27 mouse cellular contexts compared by ENCODE assay signal in genomic region chr5:136704151-136704550, GRCm38 (mm10). TPM values are rescaled to one million over a fixed set of nuclear protein-coding genes. Genes with fewer than 3 reads are reported as not detected.
DNase-seq lines count a peak whose midpoint lies in the region; ATAC-seq and TF ChIP-seq lines count a peak whose summit lies in the region.
"Had no signal": no experiment of that assay in that cellular context is flagged by ENCODE, and none has a peak within 500 bp of the region (broad histone marks: within the 10 kb centered on the region; RNA-seq: fewer than 3 reads in every experiment).

No protein-coding gene starts in this region.

- H3K79me2 ChIP-seq in heart, adult 2 months (replicated peaks; ENCODE audit: control insufficient read depth, insufficient read depth, low read length), result no peaks in the 10 kb centered on the region

- DNase-seq in heart, adult 2 months, result no peak
- no peak for DNase-seq in stomach, postnatal 0 days (ENCODE audit: low spot score)
- DNase-seq in kidney, postnatal 0 days (ENCODE audit: low spot score), result peak; percentile 53
- no peak for DNase-seq in spleen, postnatal 10 days (ENCODE audit: low spot score in 2 of 2)

- 85% methylated on average over 8 of the region's 8 CpGs for WGBS in heart, embryonic 16.5 days
- WGBS in heart, adult 2 months, result 79% methylated on average over 8 of the region's 8 CpGs
- WGBS in stomach, embryonic 16.5 days, result 72% methylated on average over 8 of the region's 8 CpGs
- 69% methylated on average over 8 of the region's 8 CpGs for WGBS in stomach, postnatal 0 days
- 66% methylated on average over 8 of the region's 8 CpGs for WGBS in kidney, postnatal 0 days
- WGBS in olfactory bulb, adult 2 months, result 70% methylated on average over 8 of the region's 8 CpGs

- TF ChIP-seq CTCF in heart, adult 2 months (IDR thresholded peaks at IDR 0.05), result no peak
- TF ChIP-seq CTCF in stomach, postnatal 0 days (IDR thresholded peaks at IDR 0.05; ENCODE audit: low read depth), result no peak
- TF ChIP-seq CTCF in kidney, postnatal 0 days (IDR thresholded peaks at IDR 0.05; ENCODE audit: low read depth), result no peak
- 0 out of 2 replicates have a peak, but pooled peaks have one; percentile 3 for TF ChIP-seq CTCF in olfactory bulb, adult 2 months (IDR thresholded peaks at IDR 0.05; ENCODE audit: insufficient read depth, low read depth, low read length)

- TF ChIP-seq POLR2A in heart, adult 2 months (IDR thresholded peaks at IDR 0.05; ENCODE audit: insufficient read depth, low read depth, low read length), result no peak
- no peak for TF ChIP-seq POLR2A in olfactory bulb, adult 2 months (IDR thresholded peaks at IDR 0.05; ENCODE audit: insufficient read depth, low read depth, low read length)

- H3K36me3 ChIP-seq in heart, embryonic 16.5 days (ENCODE audit: control insufficient read depth, insufficient read depth), result no peaks in the 10 kb centered on the region
- H3K36me3 ChIP-seq in heart, adult 2 months (ENCODE audit: control insufficient read depth, insufficient read depth, low read length), result no peaks in the 10 kb centered on the region
- H3K36me3 ChIP-seq in stomach, embryonic 16.5 days (ENCODE audit: control insufficient read depth, insufficient read depth, low read length), result no peaks in the 10 kb centered on the region
- no peaks in the 10 kb centered on the region for H3K36me3 ChIP-seq in stomach, postnatal 0 days (ENCODE audit: control insufficient read depth, insufficient read depth, low read length)
- H3K36me3 ChIP-seq in kidney, postnatal 0 days (ENCODE audit: insufficient read depth, low read length), result no peaks in the 10 kb centered on the region
- H3K36me3 ChIP-seq: forebrain, embryonic 10.5 days; heart, embryonic 13.5 days; hindbrain, embryonic 12.5 days; lung, embryonic 15.5 days; midbrain, embryonic 13.5 days had no signal

- no peaks in the 10 kb centered on the region for H3K27me3 ChIP-seq in heart, embryonic 16.5 days (ENCODE audit: control insufficient read depth, insufficient read depth, low read length)
- H3K27me3 ChIP-seq in heart, adult 2 months (ENCODE audit: control insufficient read depth, insufficient read depth, low read length), result no peaks in the 10 kb centered on the region
- H3K27me3 ChIP-seq in stomach, embryonic 16.5 days (ENCODE audit: control insufficient read depth, insufficient read depth, low read length), result no peaks in the 10 kb centered on the region
- H3K27me3 ChIP-seq in stomach, postnatal 0 days (ENCODE audit: control insufficient read depth, insufficient read depth, low read length), result no peaks in the 10 kb centered on the region
- H3K27me3 ChIP-seq in kidney, postnatal 0 days (ENCODE audit: insufficient read depth, low read length), result no peaks in the 10 kb centered on the region
- H3K27me3 ChIP-seq: hindbrain, embryonic 12.5 days; lung, embryonic 15.5 days; midbrain, embryonic 13.5 days had no signal

- no peak overlapping the region for H3K4me3 ChIP-seq in heart, embryonic 16.5 days (ENCODE audit: low read length)
- no peak overlapping the region for H3K4me3 ChIP-seq in heart, adult 2 months
- no peak overlapping the region for H3K4me3 ChIP-seq in stomach, embryonic 16.5 days (replicated peaks; ENCODE audit: low read length)
- H3K4me3 ChIP-seq in stomach, postnatal 0 days (ENCODE audit: low read depth, low read length), result no peak overlapping the region
- H3K4me3 ChIP-seq in kidney, postnatal 0 days (replicated peaks; ENCODE audit: low read depth, low read length), result no peak overlapping the region
- no peak overlapping the region for H3K4me3 ChIP-seq in olfactory bulb, adult 2 months (ENCODE audit: insufficient read depth, low read depth, low read length)
- H3K4me3 ChIP-seq: forebrain, embryonic 10.5 days; heart, embryonic 13.5 days; hindbrain, embryonic 12.5 days; lung, embryonic 15.5 days; megakaryocyte, embryonic 14.5 days; midbrain, embryonic 13.5 days had no signal

- peaks cover 3% of the 10 kb centered on the region; the same call in 1 of the 2 replicates for H3K9me3 ChIP-seq in heart, embryonic 16.5 days (replicated peaks; ENCODE audit: control insufficient read depth, low read length)
- peaks cover 4% of the 10 kb centered on the region; the same call in 1 of the 2 replicates for H3K9me3 ChIP-seq in stomach, embryonic 16.5 days (replicated peaks; ENCODE audit: control insufficient read depth, low read length)
- H3K9me3 ChIP-seq in stomach, postnatal 0 days (ENCODE audit: control insufficient read depth, low read length), result no peaks in the 10 kb centered on the region
- no peaks in the 10 kb centered on the region for H3K9me3 ChIP-seq in kidney, postnatal 0 days (replicated peaks; ENCODE audit: low read length)
- H3K9me3 ChIP-seq: lung, embryonic 15.5 days; midbrain, embryonic 13.5 days had no signal

- H3K4me1 ChIP-seq in heart, embryonic 16.5 days (ENCODE audit: control insufficient read depth, insufficient read depth, low read length), result no peaks in the 10 kb centered on the region
- H3K4me1 ChIP-seq in heart, adult 2 months (ENCODE audit: control insufficient read depth, insufficient read depth, low read length), result no peaks in the 10 kb centered on the region
- H3K4me1 ChIP-seq in stomach, embryonic 16.5 days (ENCODE audit: control insufficient read depth, insufficient read depth, low read length), result peaks cover 3% of the 10 kb centered on the region; the same call in 1 of the 2 replicates
- no peaks in the 10 kb centered on the region for H3K4me1 ChIP-seq in stomach, postnatal 0 days (replicated peaks; ENCODE audit: control insufficient read depth, insufficient read depth)
- no peaks in the 10 kb centered on the region for H3K4me1 ChIP-seq in kidney, postnatal 0 days (replicated peaks; ENCODE audit: insufficient read depth, low read length)
- H3K4me1 ChIP-seq in olfactory bulb, adult 2 months (ENCODE audit: control insufficient read depth, insufficient read depth, low read length), result no peaks in the 10 kb centered on the region
- H3K4me1 ChIP-seq: forebrain, embryonic 10.5 days; heart, embryonic 13.5 days; midbrain, embryonic 13.5 days had no signal

- no peak for TF ChIP-seq EP300 in heart, adult 2 months (IDR thresholded peaks at IDR 0.05; ENCODE audit: insufficient read depth, low read depth, low read length)
- no peak for TF ChIP-seq EP300 in stomach, postnatal 0 days (optimal IDR thresholded peaks at IDR 0.05)

- no peak overlapping the region for H3K9ac ChIP-seq in heart, embryonic 16.5 days (ENCODE audit: low read length)
- no peak overlapping the region for H3K9ac ChIP-seq in heart, adult 2 months (ENCODE audit: low read depth, low read length)
- H3K9ac ChIP-seq in stomach, embryonic 16.5 days (ENCODE audit: low read length), result no peak overlapping the region
- H3K9ac ChIP-seq in stomach, postnatal 0 days (ENCODE audit: low read length), result no peak overlapping the region
- no peak overlapping the region for H3K9ac ChIP-seq in kidney, postnatal 0 days (ENCODE audit: low read depth, low read length)
- H3K9ac ChIP-seq: forebrain, postnatal 0 days; heart, embryonic 13.5 days; hindbrain, embryonic 12.5 days; liver, embryonic 14.5 days; lung, embryonic 15.5 days; midbrain, embryonic 13.5 days had no signal

- H3K27ac ChIP-seq in heart, embryonic 16.5 days (ENCODE audit: low read length), result no peak overlapping the region
- no peak overlapping the region for H3K27ac ChIP-seq in heart, adult 2 months
- no peak overlapping the region for H3K27ac ChIP-seq in stomach, embryonic 16.5 days (ENCODE audit: low read length)
- no peak overlapping the region for H3K27ac ChIP-seq in stomach, postnatal 0 days (replicated peaks)
- H3K27ac ChIP-seq in kidney, postnatal 0 days, result no peak overlapping the region
- H3K27ac ChIP-seq in olfactory bulb, adult 2 months (ENCODE audit: insufficient read depth, low read depth, low read length), result no peak overlapping the region
- H3K27ac ChIP-seq: forebrain, embryonic 10.5 days; heart, embryonic 13.5 days; hindbrain, embryonic 12.5 days; liver, embryonic 14.5 days; lung, embryonic 15.5 days; midbrain, embryonic 13.5 days had no signal

- no peak overlapping the region for H3K4me2 ChIP-seq in heart, embryonic 16.5 days (ENCODE audit: low read depth, low read length)
- H3K4me2 ChIP-seq in stomach, embryonic 16.5 days (ENCODE audit: low read depth, low read length), result no peak overlapping the region
- H3K4me2 ChIP-seq in stomach, postnatal 0 days (replicated peaks; ENCODE audit: low read depth), result no peak overlapping the region
- no peak overlapping the region for H3K4me2 ChIP-seq in kidney, postnatal 0 days (ENCODE audit: low read length)
- H3K4me2 ChIP-seq: heart, embryonic 13.5 days; hindbrain, embryonic 12.5 days; lung, embryonic 15.5 days; midbrain, embryonic 13.5 days had no signal

- intact Hi-C loops in heart, adult 2 months (cut with DNase I), result no loop called here

- ATAC-seq in heart, embryonic 16.5 days (replicated peaks; ENCODE audit: extremely low read depth, insufficient read depth, low FRiP score), result peak; percentile 31; the same call in 1 of the 2 replicates
- 0 out of 2 replicates have a peak, but pooled peaks have one; percentile 16 for ATAC-seq in stomach, embryonic 16.5 days (ENCODE audit: insufficient read depth, low FRiP score)
- ATAC-seq in stomach, postnatal 0 days (ENCODE audit: low FRiP score, low TSS enrichment), result no peak
- no peak for ATAC-seq in kidney, postnatal 0 days (replicated peaks; ENCODE audit: low FRiP score, low read depth)
- ATAC-seq: forebrain, postnatal 0 days; midbrain, embryonic 13.5 days had no signal

RNA-seq across cellular contexts. Expression of gene Myl10, which starts 11.2 kb away (rescaled TPM):
- polyA plus RNA-seq in heart, embryonic 16.5 days (2015; fragmentation: Nextera tagmentation; extraction: Ambion mirVana), result 2.6 and 5.1 TPM in 2 replicates
- not detected for total RNA-seq in heart, adult 2 months (2021)
- polyA plus RNA-seq in heart, adult 2 months (2012; rRNA removed), result not detected in 2 replicates
- 0.36 TPM in 1 of 2 replicates, not detected in the other for polyA plus RNA-seq in stomach, embryonic 16.5 days (2015; fragmentation: Nextera tagmentation; extraction: Ambion mirVana)
- not detected in 2 replicates for polyA plus RNA-seq in stomach, postnatal 0 days (2015; fragmentation: Nextera tagmentation; extraction: Ambion mirVana)
- not detected in 2 replicates for polyA plus RNA-seq in kidney, postnatal 0 days (2015; fragmentation: Nextera tagmentation; extraction: Ambion mirVana)
- not detected in 2 replicates for polyA plus RNA-seq in olfactory bulb, adult 2 months (2012; ENCODE audit: insufficient read depth, insufficient read length, low replicate concordance, missing spikeins)
- total RNA-seq: adrenal gland, postnatal 14 days; forebrain, postnatal 0 days; heart, adult 18-20 months; heart, postnatal 25 days; left cerebral cortex, adult 18-20 months; left cerebral cortex, postnatal 25 days; monocyte, adult 5-6 weeks; neutrophil, adult 5-6 weeks had no signal
- polyA plus RNA-seq: cerebellum, adult 2 months; forebrain, embryonic 10.5 days; forebrain, postnatal 0 days; heart, embryonic 13.5 days; hindbrain, embryonic 12.5 days; large intestine, adult 2 months; limb, embryonic 14.5 days; liver, embryonic 14.5 days; midbrain, embryonic 13.5 days; spleen, adult 2 months; stomach, embryonic 14.5 days had no signal

Comparison
In these comparisons a context has a peak if more than half of its experiments do, and no peak if none do; other contexts are left out.
1. ATAC-seq: peak in heart, embryonic 16.5 days (single experiment) and stomach, embryonic 16.5 days (single experiment); none in stomach, postnatal 0 days (single experiment) and kidney, postnatal 0 days (single experiment).